Mouse (Mus musculus) myocyte (in vitro differentiated cells): ENCODE data around the gene Arhgef28. TPM values are rescaled to one million over a fixed set of nuclear protein-coding genes. Genes with fewer than 3 reads are reported as not detected.

Experiments used
- H3K27me3 ChIP-seq: one replicate; pipeline ENCODE4 v1.6.1; 2011; ENCODE audit not compliant: control insufficient read depth, insufficient read depth, insufficient read length
- H3K36me3 ChIP-seq: one replicate; pipeline ENCODE4 v1.6.1; 2011; ENCODE audit not compliant: control insufficient read depth, insufficient read depth
- H3K4me2 ChIP-seq: one replicate; pipeline ENCODE4 v1.6.1; 2011; ENCODE audit warnings: low read depth, control low read depth
- H3K4me3 ChIP-seq: one replicate; pipeline ENCODE4 v1.5.1; 2011; ENCODE audit warnings: mild to moderate bottlenecking, control low read depth, moderate library complexity
- H3K79me2 ChIP-seq: one replicate; pipeline ENCODE4 v1.6.1; 2011; ENCODE audit not compliant: control insufficient read depth, insufficient read depth
- H3ac ChIP-seq: one replicate; pipeline ENCODE4 v1.6.1; 2011; ENCODE audit not compliant: control insufficient read depth, insufficient read length
- CEBPB ChIP-seq: IDR thresholded peaks from 2 replicates; pipeline ENCODE4 v1.6.1; 2011; ENCODE audit warnings: mild to moderate bottlenecking, moderate library complexity; ENCODE audit not compliant: poor library complexity, insufficient read depth, severe bottlenecking
- E2F4 ChIP-seq: IDR thresholded peaks from one replicate; pipeline ENCODE4 v1.6.1; 2011; ENCODE audit warnings: mild to moderate bottlenecking, control low read depth, moderate library complexity; ENCODE audit not compliant: insufficient read depth
- MAX ChIP-seq: IDR thresholded peaks from one replicate; pipeline ENCODE4 v1.6.1; 2011; ENCODE audit warnings: low read depth, mild to moderate bottlenecking, control low read depth
- MYOD1 ChIP-seq, 3 experiments: IDR thresholded peaks; one replicate each; pipeline ENCODE4 v1.6.1; 2011; ENCODE audit warnings: control low read depth in 2 of 3, low read depth in 2 of 3, mild to moderate bottlenecking in 2 of 3, moderate library complexity in 1 of 3; ENCODE audit not compliant: insufficient read length in 2 of 3, control insufficient read depth in 1 of 3
- MYOG ChIP-seq, 3 experiments: IDR thresholded peaks; one replicate each; pipeline ENCODE4 v1.6.1; 2011; ENCODE audit warnings: control low read depth in 2 of 3, low read depth in 2 of 3, mild to moderate bottlenecking in 2 of 3; ENCODE audit not compliant: insufficient read length in 2 of 3, control insufficient read depth in 1 of 3, insufficient read depth in 1 of 3
- POLR2A ChIP-seq: IDR thresholded peaks from one replicate; pipeline ENCODE4 v1.6.1; 2011; ENCODE audit warnings: low read depth, mild to moderate bottlenecking, control low read depth, moderate library complexity; ENCODE audit not compliant: insufficient read length
- POLR2AphosphoS2 ChIP-seq: IDR thresholded peaks from one replicate; pipeline ENCODE4 v1.6.1; 2011; ENCODE audit warnings: low read depth, control low read depth; ENCODE audit not compliant: insufficient read length
- REST ChIP-seq: IDR thresholded peaks from one replicate; pipeline ENCODE4 v1.6.1; 2011; ENCODE audit warnings: mild to moderate bottlenecking, control low read depth, moderate library complexity; ENCODE audit not compliant: insufficient read depth, insufficient read length
- SRF ChIP-seq: IDR thresholded peaks from one replicate; pipeline ENCODE4 v1.6.1; 2011; ENCODE audit warnings: low read depth; ENCODE audit not compliant: control insufficient read depth, insufficient read length
- TCF12 ChIP-seq: IDR thresholded peaks from one replicate; pipeline ENCODE4 v1.6.1; 2011; ENCODE audit warnings: mild to moderate bottlenecking, control low read depth; ENCODE audit not compliant: poor library complexity, insufficient read depth, severe bottlenecking
- TCF3 ChIP-seq: IDR thresholded peaks from one replicate; pipeline ENCODE4 v1.6.1; 2011; ENCODE audit warnings: low read depth, control low read depth; ENCODE audit not compliant: insufficient read length
- USF1 ChIP-seq: IDR thresholded peaks from one replicate; pipeline ENCODE4 v1.6.1; 2011; ENCODE audit warnings: low read depth, mild to moderate bottlenecking, control low read depth, moderate library complexity
- polyA plus RNA-seq: library from polyadenylated mRNA; unstranded; fragments of >200 nt; fragmentation: generic; extraction: Trizol; gene quantifications from one replicate; pipeline ENCODE4 v1.2.1, GENCODE M21; 2012; ENCODE audit warnings: missing spikeins

Arhgef28 gene
- polyA plus RNA-seq, 1 experiment, result 0.76 TPM

GRCm38 (mm10) chr13:98171257-98171656, 35.0 kb downstream of the Arhgef28 start:
- Histone ChIP-seq H3K27me3 (peaks cover 15% of the 10 kb centered on the region), H3K36me3 (no peaks in the 10 kb centered on the region), H3K79me2 (no peaks in the 10 kb centered on the region), H3ac (no peak overlapping the region), H3K4me3 (no peak overlapping the region), H3K4me2 (no peak overlapping the region)
- TF ChIP-seq POLR2AphosphoS2 (no peak), TCF12 (no peak), MYOD1 (IDR thresholded peaks at IDR 0.05; ENCODE audit: control insufficient read depth in 1 of 3, insufficient read length in 2 of 3, low read depth in 2 of 3) (no peak), REST (no peak), CEBPB (no peak), TCF3 (no peak), MYOG (IDR thresholded peaks at IDR 0.05; ENCODE audit: control insufficient read depth in 1 of 3, insufficient read depth in 1 of 3, insufficient read length in 2 of 3, low read depth in 2 of 3) (no peak)

- no peak overlapping the region for H3ac ChIP-seq
- TF ChIP-seq MYOD1 (IDR thresholded peaks at IDR 0.05; ENCODE audit: control insufficient read depth in 1 of 3, insufficient read length in 2 of 3, low read depth in 2 of 3), result no peak
- no peak for TF ChIP-seq CEBPB
- TF ChIP-seq MYOG (IDR thresholded peaks at IDR 0.05; ENCODE audit: control insufficient read depth in 1 of 3, insufficient read depth in 1 of 3, insufficient read length in 2 of 3, low read depth in 2 of 3), result no peak
- TF ChIP-seq POLR2A, result no peak
- TF ChIP-seq POLR2AphosphoS2, result no peak
- H3K4me2 ChIP-seq, result no peak overlapping the region
- no peak overlapping the region for H3K4me3 ChIP-seq
- no peaks in the 10 kb centered on the region for H3K36me3 ChIP-seq
- no peaks in the 10 kb centered on the region for H3K79me2 ChIP-seq
- peaks cover 14% of the 10 kb centered on the region for H3K27me3 ChIP-seq
Observed at GRCm38 (mm10) chr13:98164878-98165277, 41.4 kb downstream of the Arhgef28 start.

GRCm38 (mm10) chr13:98161496-98161895, 44.7 kb downstream of the Arhgef28 start:
- no peak for TF ChIP-seq USF1
- TF ChIP-seq CEBPB, result no peak
- TF ChIP-seq E2F4, result no peak
- no peak for TF ChIP-seq TCF12
- no peak for TF ChIP-seq TCF3
- TF ChIP-seq MYOD1 (IDR thresholded peaks at IDR 0.05; ENCODE audit: control insufficient read depth in 1 of 3, insufficient read length in 2 of 3, low read depth in 2 of 3), result no peak
- no peak for TF ChIP-seq POLR2AphosphoS2
- no peak for TF ChIP-seq POLR2A
- no peak for TF ChIP-seq MAX
- no peak for TF ChIP-seq SRF
- no peak for TF ChIP-seq REST
- no peak for TF ChIP-seq MYOG (IDR thresholded peaks at IDR 0.05; ENCODE audit: control insufficient read depth in 1 of 3, insufficient read depth in 1 of 3, insufficient read length in 2 of 3, low read depth in 2 of 3)

GRCm38 (mm10) chr13:98156656-98157055, 49.6 kb downstream of the Arhgef28 start:
- TF ChIP-seq TCF12 (no peak), MAX (no peak), SRF (no peak), USF1 (no peak), POLR2A (no peak), TCF3 (no peak), REST (no peak), POLR2AphosphoS2 (no peak), MYOG (IDR thresholded peaks at IDR 0.05; ENCODE audit: control insufficient read depth in 1 of 3, insufficient read depth in 1 of 3, insufficient read length in 2 of 3, low read depth in 2 of 3) (no peak), MYOD1 (IDR thresholded peaks at IDR 0.05; ENCODE audit: control insufficient read depth in 1 of 3, insufficient read length in 2 of 3, low read depth in 2 of 3) (no peak), E2F4 (no peak), CEBPB (no peak)

More at GRCm38 (mm10) chr13:98161496-98161895, 44.7 kb downstream of the Arhgef28 start:
- Histone ChIP-seq H3K27me3 (peaks cover 21% of the 10 kb centered on the region), H3ac (no peak overlapping the region), H3K79me2 (no peaks in the 10 kb centered on the region), H3K4me2 (no peak overlapping the region), H3K4me3 (no peak overlapping the region), H3K36me3 (no peaks in the 10 kb centered on the region)

GRCm38 (mm10) chr13:98152759-98153158, 53.5 kb downstream of the Arhgef28 start:
- no peak overlapping the region for H3K4me3 ChIP-seq

More at GRCm38 (mm10) chr13:98156656-98157055, 49.6 kb downstream of the Arhgef28 start:
- Histone ChIP-seq H3K4me3 (no peak overlapping the region), H3K36me3 (no peaks in the 10 kb centered on the region), H3ac (no peak overlapping the region), H3K27me3 (peaks cover 18% of the 10 kb centered on the region), H3K4me2 (no peak overlapping the region), H3K79me2 (no peaks in the 10 kb centered on the region)

More at GRCm38 (mm10) chr13:98152759-98153158, 53.5 kb downstream of the Arhgef28 start:
- Histone ChIP-seq H3K79me2 (no peaks in the 10 kb centered on the region), H3K36me3 (no peaks in the 10 kb centered on the region), H3K27me3 (peaks cover 15% of the 10 kb centered on the region), H3K4me2 (no peak overlapping the region), H3ac (no peak overlapping the region)
- TF ChIP-seq MYOD1 (IDR thresholded peaks at IDR 0.05; ENCODE audit: control insufficient read depth in 1 of 3, insufficient read length in 2 of 3, low read depth in 2 of 3) (no peak), POLR2AphosphoS2 (no peak), TCF12 (no peak), POLR2A (no peak), TCF3 (no peak), MAX (no peak)
